Mouse (Mus musculus) kidney, embryonic 16.5 days (tissue): Measurements from ENCODE around the gene Gpr165. TPM values are rescaled to one million over a fixed set of nuclear protein-coding genes. Genes with fewer than 3 reads are reported as not detected.

Source experiments
- ATAC-seq: fragments of 200-750 bp; cut with Nextera tagmentation; 2 replicates; pipeline ENCODE4 v1.8.0; 2017; ENCODE audit warnings: moderate TSS enrichment; ENCODE audit not compliant: low FRiP score, low TSS enrichment
- H3K27ac ChIP-seq: fragments of 300-500 bp; sonication (generic); 2 replicates; pipeline ENCODE4 v1.5.1; 2014; ENCODE audit warnings: low read length
- H3K27me3 ChIP-seq: fragments of 300-500 bp; sonication (generic); 2 replicates; pipeline ENCODE4 v1.6.1; 2014; ENCODE audit warnings: low read length, control low read depth, mixed read lengths; ENCODE audit not compliant: insufficient read depth
- H3K36me3 ChIP-seq: fragments of 300-500 bp; sonication (generic); 2 replicates; pipeline ENCODE4 v1.6.1; 2014; ENCODE audit warnings: low read length, control low read depth, mixed read lengths; ENCODE audit not compliant: insufficient read depth
- H3K4me1 ChIP-seq: fragments of 300-500 bp; sonication (generic); 2 replicates; pipeline ENCODE4 v1.6.1; 2014; ENCODE audit warnings: low read length, control low read depth, mixed read lengths; ENCODE audit not compliant: insufficient read depth
- H3K4me2 ChIP-seq: fragments of 300-500 bp; sonication (generic); replicated peaks from 2 replicates; pipeline ENCODE4 v1.6.1; 2014; ENCODE audit warnings: low read depth, low read length
- H3K4me3 ChIP-seq: fragments of 300-500 bp; sonication (generic); 2 replicates; pipeline ENCODE4 v1.5.1; 2014; ENCODE audit warnings: mild to moderate bottlenecking, low read length
- H3K9ac ChIP-seq: fragments of 300-500 bp; sonication (generic); replicated peaks from 2 replicates; pipeline ENCODE4 v1.6.1; 2014; ENCODE audit warnings: low read length
- H3K9me3 ChIP-seq: fragments of 300-500 bp; sonication (generic); 2 replicates; pipeline ENCODE4 v1.6.1; 2016; ENCODE audit warnings: low read length, control low read depth
- WGBS: fragments of 180-500 bp; shearing (Covaris S2); extraction: QIAGEN DNeasy Blood & Tissue Kit; methylation state at CpG from one replicate; pipeline ENCODE4 v1.1.7; 2014; 5-methylcytosine and 5-hydroxymethylcytosine counted together
- polyA plus RNA-seq: library from polyadenylated mRNA; unstranded; fragments of >200 nt; fragmentation: Nextera tagmentation; extraction: Ambion mirVana; gene quantifications from 2 replicates; pipeline ENCODE4 v1.2.1, GENCODE M21; 2015

The Gpr165 gene
- 0.16 and 0.36 TPM in 2 replicates for polyA plus RNA-seq

DNA sequence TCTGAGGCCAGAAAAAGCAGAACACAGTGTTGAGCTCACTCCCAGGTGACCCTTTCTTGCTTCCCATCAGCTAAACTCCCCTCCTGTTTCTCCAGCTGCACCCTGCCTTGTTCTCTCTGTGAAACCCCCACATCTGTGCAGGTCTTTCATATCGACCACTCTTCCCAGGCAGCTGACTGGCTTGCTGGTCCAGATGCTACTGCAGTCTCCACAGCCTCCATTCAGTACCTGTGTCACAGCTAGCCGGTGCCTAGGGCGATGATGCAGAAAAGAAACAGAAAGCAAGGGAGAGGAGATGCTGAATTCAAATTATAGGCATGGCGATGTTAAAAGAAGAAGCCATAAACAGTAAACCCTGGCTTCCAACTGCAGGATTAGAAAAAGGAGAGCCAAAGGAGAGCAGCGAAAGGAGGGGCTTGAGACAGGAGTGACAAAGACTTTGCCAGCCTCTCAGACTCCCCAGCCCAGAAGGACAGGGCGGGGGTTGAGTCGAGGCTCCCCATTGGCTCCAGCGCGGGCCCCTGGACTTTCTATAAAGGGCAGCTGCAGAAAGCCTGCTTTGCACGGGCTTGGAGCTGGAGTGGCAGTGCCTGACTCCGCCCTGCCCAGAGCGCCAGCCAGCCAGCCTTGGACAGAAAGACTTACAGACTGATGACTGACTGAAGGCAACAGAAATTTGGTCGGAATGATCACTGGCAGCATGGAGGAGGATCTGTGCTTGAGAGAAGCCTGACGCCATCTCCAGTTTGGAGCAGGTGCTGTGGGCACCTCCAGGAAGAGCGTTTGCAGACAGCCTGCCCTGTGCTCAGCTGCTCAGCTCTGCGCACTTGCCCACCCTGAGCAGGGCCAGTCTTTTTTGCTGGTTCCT, at the start of gene Gpr165:
Gpr165 (plus strand) TSS at position 535 of the 868 bp plus-strand sequence.
- H3K36me3 ChIP-seq = no peaks in the 10 kb centered on the region
- no peaks in the 10 kb centered on the region for H3K9me3 ChIP-seq
- peak within 1 kb of the TSS; percentile 49 for H3K4me2 ChIP-seq
- H3K9ac ChIP-seq = no peak within 1 kb of the TSS
- H3K27me3 ChIP-seq = peaks cover 4% of the 10 kb centered on the region; the same call in 1 of the 2 replicates
- H3K4me3 ChIP-seq = peak within 1 kb of the TSS; percentile 35
- no peaks in the 10 kb centered on the region for H3K4me1 ChIP-seq
- peak; percentile 98 for ATAC-seq
- WGBS = 23% methylated on average over 16 of the region's 16 CpGs
- no peak within 1 kb of the TSS for H3K27ac ChIP-seq

DNA sequence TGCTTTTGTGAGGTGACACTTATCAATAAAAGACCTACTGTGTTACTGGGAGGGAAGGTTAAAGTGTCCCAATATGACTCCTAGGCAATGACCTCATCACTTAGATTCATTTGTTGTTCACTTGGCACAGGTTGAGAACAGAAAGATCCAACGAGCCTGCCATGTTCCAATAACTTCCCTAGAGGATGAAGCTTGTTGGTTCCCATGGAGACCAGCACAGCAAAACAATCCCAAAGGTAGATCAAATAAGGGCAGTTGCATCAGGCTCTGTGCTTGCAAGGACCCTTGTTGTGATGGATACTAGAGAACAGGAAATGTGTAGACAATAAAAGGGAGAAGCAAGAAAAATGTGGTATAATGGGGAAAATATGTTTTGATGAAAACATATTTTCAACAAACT, 38.4 kb upstream of the Gpr165 start:
- Histone ChIP-seq H3K4me3 (no peak overlapping the region), H3K36me3 (no peaks in the 10 kb centered on the region), H3K27ac (no peak overlapping the region), H3K4me2 (no peak overlapping the region), H3K4me1 (no peaks in the 10 kb centered on the region), H3K9me3 (no peaks in the 10 kb centered on the region), H3K9ac (no peak overlapping the region), H3K27me3 (no peaks in the 10 kb centered on the region)
- ATAC-seq = no peak
- 38% methylated on average over 1 of the region's 1 CpGs for WGBS
